Mouse (Mus musculus) megakaryocyte-erythroid progenitor cell, adult 5-6 weeks (primary cell): Measurements from ENCODE around the gene Asic3. TPM values are rescaled to one million over a fixed set of nuclear protein-coding genes. Genes with fewer than 3 reads are reported as not detected.
A peak's percentile ranks its signal among the peaks of the same experiment; 100 is the strongest.

Source experiments
- ATAC-seq: replicated peaks from 2 replicates; pipeline ENCODE4 v1.8.0; 2016; ENCODE audit warnings: mild to moderate bottlenecking, inconsistent platforms; ENCODE audit not compliant: severe bottlenecking, poor library complexity, low FRiP score, low TSS enrichment
- total RNA-seq, 2 experiments: library from RNA; stranded (forward) in 1 of 2; stranded (reverse) in 1 of 2; fragments of 200-1000, 215-1000 nt in 1 of 2; fragments of >200 nt in 1 of 2; fragmentation: Nextera tagmentation in 1 of 2; gene quantifications; 2 replicates each; pipeline ENCODE4 v1.2.3; 2014 to 2017

The Asic3 gene
- total RNA-seq, 2 experiments from 2014 or later: not detected

GRCm38 (mm10) chr5:24444746-24445427, 31.7 kb downstream of the Asic3 start, which contains the start of gene Fastk:
Fastk (minus strand) TSS chr5:24445287.
- peak; percentile 71 for ATAC-seq

DNA sequence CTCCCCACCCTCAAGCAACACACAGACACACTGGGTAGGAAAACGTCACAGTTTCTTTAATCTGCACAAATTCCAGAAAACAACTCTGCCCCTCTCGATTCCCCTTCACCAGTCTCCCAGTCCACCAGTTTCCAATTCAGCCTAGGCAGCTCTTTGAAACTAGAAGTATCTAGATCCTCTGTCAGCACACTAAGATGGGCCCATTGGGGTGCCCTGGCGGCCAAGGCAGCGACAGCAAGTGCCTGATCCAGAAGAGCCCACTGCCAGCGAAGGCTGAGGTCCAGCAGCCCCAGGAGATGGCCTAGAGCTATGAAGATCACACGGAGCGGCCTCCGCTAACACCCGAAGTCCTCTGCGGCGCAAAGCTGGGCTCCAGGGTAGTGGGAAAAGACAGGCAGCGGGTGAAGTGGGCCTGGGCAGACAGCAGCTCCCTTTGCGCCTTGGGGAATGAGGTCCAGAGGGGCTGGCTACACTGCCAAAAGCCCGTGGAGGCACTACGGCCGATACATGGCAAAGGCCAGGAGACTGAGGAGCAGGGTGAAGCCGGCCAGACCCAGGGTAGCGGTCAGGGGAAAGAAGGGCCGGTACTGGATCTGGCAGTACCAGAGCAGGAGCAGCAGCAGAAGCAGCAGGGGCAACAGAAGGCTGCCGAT, 32.4 kb downstream of the Asic3 start:
- no peak for ATAC-seq

DNA sequence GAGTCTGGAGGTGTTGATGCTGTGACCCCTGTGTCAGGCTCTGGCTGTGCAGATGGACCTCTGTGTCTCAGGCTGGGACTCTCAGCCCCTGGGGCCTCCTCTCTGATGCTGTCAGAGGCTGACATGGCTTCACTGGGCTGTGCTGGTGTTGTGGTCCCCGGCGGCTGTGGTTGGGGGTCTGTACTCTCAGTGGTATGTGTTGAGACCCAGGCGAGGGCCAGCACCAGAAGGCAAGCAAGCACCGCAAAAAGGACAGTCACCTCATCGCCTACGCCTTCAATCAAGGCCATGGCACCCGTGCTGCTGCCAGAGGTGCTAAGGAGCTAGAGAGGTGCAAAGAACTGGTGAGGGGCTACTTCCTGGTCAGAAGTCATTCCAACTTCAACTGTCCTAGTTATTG, 33.4 kb downstream of the Asic3 start:
- no peak for ATAC-seq

DNA sequence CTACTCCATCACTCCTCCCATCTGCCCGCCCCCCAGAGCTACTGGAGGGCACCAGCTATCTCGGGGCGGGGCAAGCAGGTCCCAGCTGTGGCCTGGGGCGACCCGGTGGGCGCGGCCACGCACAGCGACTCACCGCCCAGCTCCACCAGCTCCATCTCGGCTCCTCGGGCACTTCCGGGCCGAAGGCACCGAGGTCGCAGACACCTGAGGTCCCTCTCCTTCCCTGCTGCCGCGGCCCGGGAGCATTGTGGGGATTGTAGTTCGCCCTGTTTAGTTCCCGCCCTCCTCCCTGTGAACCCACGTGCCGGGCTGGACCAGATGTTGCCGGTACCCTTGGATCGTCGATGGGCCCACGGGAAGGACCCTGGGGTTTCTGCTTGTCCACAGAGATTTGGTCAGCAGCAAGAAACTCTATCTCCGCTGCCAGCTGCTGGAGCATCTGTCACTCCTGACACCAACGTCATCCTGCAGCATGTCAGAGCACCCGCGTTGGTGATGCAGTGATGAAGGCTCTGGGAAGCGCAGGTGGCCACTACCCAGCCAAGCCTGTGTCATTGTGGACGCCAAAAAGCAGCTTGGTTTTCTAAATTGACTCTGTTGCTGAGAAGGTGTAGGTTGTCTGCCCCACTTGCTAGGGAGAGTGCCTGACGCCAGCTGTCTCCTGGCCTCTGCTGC, 34.6 kb downstream of the Asic3 start, which contains the start of gene Tmub1:
Gene Tmub1 (minus strand): TSS at position 231 of the 675 bp plus-strand sequence.
- peak; percentile 82 for ATAC-seq

DNA sequence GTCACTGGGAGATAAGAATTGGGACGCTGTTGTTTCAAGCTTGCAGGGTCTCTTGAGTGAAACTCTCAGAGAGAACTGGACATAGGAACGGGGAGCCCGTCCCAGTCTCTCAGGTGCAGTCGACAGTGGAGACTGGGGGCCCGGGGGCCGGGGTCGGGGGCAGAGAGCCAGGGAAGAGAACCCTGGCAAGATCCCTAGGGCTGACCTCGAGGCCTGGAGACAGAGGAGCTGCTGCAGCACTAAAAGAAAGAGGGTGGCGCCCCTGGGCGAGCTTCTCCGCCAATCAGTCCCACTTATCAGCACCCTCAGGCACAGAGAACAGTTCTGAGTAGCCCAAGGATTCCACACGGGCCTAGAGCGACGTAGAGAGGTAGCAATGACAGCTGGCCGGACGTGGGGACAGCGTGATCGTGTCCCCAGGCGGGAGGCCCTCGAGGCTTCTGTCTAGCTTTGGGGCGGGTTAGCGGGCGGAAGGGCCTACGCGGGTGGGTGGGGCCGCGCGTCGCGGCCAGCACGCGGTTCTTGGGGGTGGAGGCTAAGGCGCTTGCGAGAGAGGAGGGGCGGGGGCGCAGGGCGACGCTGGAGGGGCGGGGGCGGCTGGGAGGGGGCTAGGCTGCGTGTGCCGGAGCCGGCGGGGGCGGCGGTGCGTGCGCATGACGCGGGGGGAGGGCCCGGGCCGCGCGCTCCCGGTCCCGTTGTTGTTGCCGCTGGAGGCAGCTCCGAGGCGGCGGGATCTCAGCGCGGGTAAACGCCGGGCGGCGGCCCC, 38.3 kb downstream of the Asic3 start:
- peak; percentile 64 for ATAC-seq

GRCm38 (mm10) chr5:24452030-24452690, 39.0 kb downstream of the Asic3 start, which contains the start of gene Agap3:
Agap3 (plus strand) TSS chr5:24452177.
- ATAC-seq: no peak

GRCm38 (mm10) chr5:24452691-24453233, 39.6 kb downstream of the Asic3 start:
- ATAC-seq: peak; percentile 50

DNA sequence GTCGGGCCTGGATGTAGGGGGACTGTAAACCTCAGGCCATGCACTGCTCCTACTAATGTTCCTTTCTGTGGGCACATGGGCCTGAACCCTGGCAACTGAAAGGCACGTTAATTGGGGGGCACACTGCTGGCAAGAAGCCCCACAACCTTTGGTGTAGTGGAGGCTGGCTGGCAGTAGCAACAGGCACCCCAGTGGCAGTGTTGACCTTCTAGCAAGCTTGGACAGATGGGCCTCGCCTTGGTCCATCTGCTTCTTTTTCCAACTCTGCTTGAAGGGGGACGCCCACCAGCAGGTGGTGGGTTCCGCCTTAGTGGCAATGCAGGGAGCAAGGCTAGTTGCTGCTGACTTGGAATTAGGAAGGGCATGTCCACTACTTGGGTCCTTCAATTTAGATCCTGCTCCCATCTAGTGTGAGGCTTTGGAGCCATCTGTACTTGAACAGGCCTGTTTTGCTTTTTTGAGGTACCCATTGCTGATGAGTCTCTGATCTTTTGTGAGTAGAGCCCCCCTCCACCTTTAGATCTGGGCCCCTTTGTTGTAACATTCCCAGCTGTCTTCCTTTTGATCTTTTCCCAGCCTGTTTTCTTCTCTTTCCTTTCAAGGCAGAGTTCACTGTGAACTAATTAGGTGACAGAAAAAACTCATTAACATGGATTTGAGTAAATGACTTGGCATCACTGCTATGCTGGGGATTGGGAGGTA, 40.2 kb downstream of the Asic3 start:
- ATAC-seq: no peak

DNA sequence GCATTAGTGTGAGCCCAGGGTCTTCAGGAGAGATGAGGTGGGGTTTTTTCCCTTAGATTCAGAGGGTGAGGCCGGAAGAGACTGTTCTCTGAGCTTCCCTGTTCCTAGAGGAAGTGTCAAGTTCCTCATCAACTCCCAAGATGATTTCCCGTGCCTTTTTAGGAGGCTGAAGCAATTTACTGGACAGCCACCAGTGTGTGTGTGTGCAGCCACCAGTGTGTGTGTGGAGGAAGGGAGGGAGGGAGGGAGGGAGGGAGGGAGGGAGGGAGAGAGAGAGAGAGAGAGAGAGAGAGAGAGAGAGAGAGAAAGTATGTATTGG, 40.8 kb downstream of the Asic3 start:
- no peak for ATAC-seq

- no peak for ATAC-seq
These were observed 41.9 kb downstream of the Asic3 start for GRCm38 (mm10) chr5:24455076-24455475.

GRCm38 (mm10) chr5:24455613-24456012, 42.4 kb downstream of the Asic3 start:
- ATAC-seq: no peak

DNA sequence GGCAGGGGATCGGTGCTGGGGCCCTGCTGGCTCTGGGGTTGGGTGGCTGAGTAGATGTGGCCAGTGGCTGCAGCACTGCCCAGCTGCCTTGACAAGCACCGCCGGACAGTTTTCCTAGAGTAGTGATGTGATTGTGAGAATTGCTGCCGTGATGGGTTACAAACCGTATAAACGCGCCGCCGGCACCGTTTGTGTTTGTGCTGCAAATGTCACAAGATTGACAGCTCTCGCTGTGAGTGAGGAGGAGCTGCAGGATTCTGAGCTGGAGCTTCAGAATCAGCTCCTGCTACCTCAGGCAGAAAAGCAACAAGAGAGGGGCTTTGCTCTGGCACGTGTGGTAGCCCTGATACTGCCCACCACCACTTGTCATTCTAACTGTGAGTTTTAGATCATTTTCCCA, 53.6 kb downstream of the Asic3 start:
- ATAC-seq: no peak

Other genes with a start within 250 kb of the Asic3 start
- 24.4 and 29.2 TPM in 2 replicates for gene Nupl2, start 248.4 kb upstream of the Asic3 start, total RNA-seq (2014; fragmentation: Nextera tagmentation)
- gene Nupl2, start 248.4 kb upstream of the Asic3 start, total RNA-seq (2017): 7.5 and 17.9 TPM in 2 replicates
- 1.2 TPM in 1 of 2 replicates, not detected in the other for gene Kcnh2, start 61.8 kb upstream of the Asic3 start, total RNA-seq (2014; fragmentation: Nextera tagmentation)
- gene Kcnh2, start 61.8 kb upstream of the Asic3 start, total RNA-seq (2017): not detected in 2 replicates
- not detected in 2 replicates for gene Nos3, start 48.6 kb upstream of the Asic3 start, total RNA-seq (2014; fragmentation: Nextera tagmentation)
- 0.23 TPM in 1 of 2 replicates, not detected in the other for gene Nos3, start 48.6 kb upstream of the Asic3 start, total RNA-seq (2017)
- 1.9 and 5.2 TPM in 2 replicates for gene Atg9b, start 21.2 kb upstream of the Asic3 start, total RNA-seq (2014; fragmentation: Nextera tagmentation)
- gene Atg9b, start 21.2 kb upstream of the Asic3 start, total RNA-seq (2017): 1.1 and 7.3 TPM in 2 replicates
- 59.4 and 83.4 TPM in 2 replicates for gene Abcb8, start 19.7 kb upstream of the Asic3 start, total RNA-seq (2014; fragmentation: Nextera tagmentation)
- 8.3 and 24.8 TPM in 2 replicates for gene Abcb8, start 19.7 kb upstream of the Asic3 start, total RNA-seq (2017)
- gene Cdk5, start 10.1 kb downstream of the Asic3 start, total RNA-seq (2014; fragmentation: Nextera tagmentation): 25.5 and 31.7 TPM in 2 replicates
- 15.0 and 26.5 TPM in 2 replicates for gene Cdk5, start 10.1 kb downstream of the Asic3 start, total RNA-seq (2017)
- 22.8 and 24.7 TPM in 2 replicates for gene Slc4a2, start 10.4 kb downstream of the Asic3 start, total RNA-seq (2014; fragmentation: Nextera tagmentation)
- gene Slc4a2, start 10.4 kb downstream of the Asic3 start, total RNA-seq (2017): 15.5 and 16.4 TPM in 2 replicates
- 101 and 135 TPM in 2 replicates for gene Fastk, start 31.9 kb downstream of the Asic3 start, total RNA-seq (2014; fragmentation: Nextera tagmentation)
- gene Fastk, start 31.9 kb downstream of the Asic3 start, total RNA-seq (2017): 14.1 and 30.4 TPM in 2 replicates
- gene Tmub1, start 34.5 kb downstream of the Asic3 start, total RNA-seq (2014; fragmentation: Nextera tagmentation): 10.5 and 11.4 TPM in 2 replicates
- gene Tmub1, start 34.5 kb downstream of the Asic3 start, total RNA-seq (2017): 5.6 and 6.2 TPM in 2 replicates
- 36.5 and 53.3 TPM in 2 replicates for gene Agap3, start 38.8 kb downstream of the Asic3 start, total RNA-seq (2014; fragmentation: Nextera tagmentation)
- 21.7 and 33.3 TPM in 2 replicates for gene Agap3, start 38.8 kb downstream of the Asic3 start, total RNA-seq (2017)
- not detected in 2 replicates for gene Gbx1, start 113.8 kb downstream of the Asic3 start, total RNA-seq (2014; fragmentation: Nextera tagmentation)
- gene Gbx1, start 113.8 kb downstream of the Asic3 start, total RNA-seq (2017): not detected in 2 replicates
- not detected in 2 replicates for gene Asb10, start 127.6 kb downstream of the Asic3 start, total RNA-seq (2014; fragmentation: Nextera tagmentation)
- not detected in 2 replicates for gene Asb10, start 127.6 kb downstream of the Asic3 start, total RNA-seq (2017)
- not detected in 2 replicates for gene 4931409K22Rik, start 143.4 kb downstream of the Asic3 start, total RNA-seq (2014; fragmentation: Nextera tagmentation)
- gene 4931409K22Rik, start 143.4 kb downstream of the Asic3 start, total RNA-seq (2017): not detected in 2 replicates
- gene Abcf2, start 164.1 kb downstream of the Asic3 start, total RNA-seq (2014; fragmentation: Nextera tagmentation): 70.2 and 80.7 TPM in 2 replicates
- gene Abcf2, start 164.1 kb downstream of the Asic3 start, total RNA-seq (2017): 122 and 164 TPM in 2 replicates
- gene Chpf2, start 173.3 kb downstream of the Asic3 start, total RNA-seq (2014; fragmentation: Nextera tagmentation): 12.0 and 14.7 TPM in 2 replicates
- gene Chpf2, start 173.3 kb downstream of the Asic3 start, total RNA-seq (2017): 14.5 and 22.5 TPM in 2 replicates
- gene Smarcd3, start 211.0 kb downstream of the Asic3 start, total RNA-seq (2014; fragmentation: Nextera tagmentation): not detected in 2 replicates
- gene Smarcd3, start 211.0 kb downstream of the Asic3 start, total RNA-seq (2017): not detected in 2 replicates